Mouse (Mus musculus): ENCODE measurements around the gene Nr2e1.

Gene Nr2e1

GRCm38 (mm10) chr10:42546507-42546906, 36.9 kb downstream of the Nr2e1 start:
- no peak for DNase-seq (ENCODE audit: low read depth)

- no peak for DNase-seq (ENCODE audit: low read depth)
Observed at GRCm38 (mm10) chr10:42545707-42546503, 37.5 kb downstream of the Nr2e1 start.

GRCm38 (mm10) chr10:42537571-42538316, 45.7 kb downstream of the Nr2e1 start:
- DNase-seq (ENCODE audit: low read depth), result no peak

- DNase-seq (ENCODE audit: low read depth), result no peak
Observed at GRCm38 (mm10) chr10:42533836-42534453, 49.5 kb downstream of the Nr2e1 start.

- DNase-seq (ENCODE audit: low read depth), result no peak
Observed at GRCm38 (mm10) chr10:42525682-42526081, 57.8 kb downstream of the Nr2e1 start.

GRCm38 (mm10) chr10:42523556-42524162, 59.8 kb downstream of the Nr2e1 start:
- no peak for DNase-seq (ENCODE audit: low read depth)

- no peak for DNase-seq (ENCODE audit: low read depth)
Observed at GRCm38 (mm10) chr10:42522912-42523311, 60.5 kb downstream of the Nr2e1 start.

- no peak for DNase-seq (ENCODE audit: low read depth)
Observed at GRCm38 (mm10) chr10:42521315-42521981, 62.0 kb downstream of the Nr2e1 start.

GRCm38 (mm10) chr10:42518363-42518762, 65.1 kb downstream of the Nr2e1 start:
- DNase-seq (ENCODE audit: low read depth), result no peak

GRCm38 (mm10) chr10:42514125-42514524, 69.3 kb downstream of the Nr2e1 start:
- no peak for DNase-seq (ENCODE audit: low read depth)

Measured in naive thymus-derived CD4-positive, alpha-beta T cell, adult 2 months (primary cell).